Mouse (Mus musculus): ENCODE data around the gene Phrf1. TPM values are rescaled to one million over a fixed set of nuclear protein-coding genes. Genes with fewer than 3 reads are reported as not detected.

The Phrf1 gene
- polyA plus RNA-seq, 1 experiment from 2014 or later, result 68.0 TPM

- Histone ChIP-seq H3K4me1 (ENCODE audit: control insufficient read depth, insufficient read depth, low read length) (peaks cover 30% of the 10 kb centered on the region), H3K9ac (ENCODE audit: low read depth, low read length) (peak within 1 kb of the TSS; percentile 91), H3K9me3 (replicated peaks; ENCODE audit: control insufficient read depth, low read length, poor library complexity, severe bottlenecking) (no peaks in the 10 kb centered on the region), H3K4me3 (ENCODE audit: low read depth, low read length) (peak within 1 kb of the TSS; percentile 94), H3K27ac (ENCODE audit: low read length) (peak within 1 kb of the TSS; percentile 80), H3K4me2 (ENCODE audit: low read length) (peak within 1 kb of the TSS; percentile 99), H3K36me3 (ENCODE audit: control insufficient read depth, insufficient read depth, low read length) (peaks cover 30% of the 10 kb centered on the region), H3K27me3 (ENCODE audit: control insufficient read depth, insufficient read depth, low read depth, low read length) (no peaks in the 10 kb centered on the region)
- ATAC-seq, result peak; percentile 95
- WGBS, result under 1% methylated on average over 31 of the region's 39 CpGs
Measured at GRCm38 (mm10) chr7:141193948-141194347, 34.6 kb upstream of the Phrf1 start, which contains the start of the genes Hras and Lrrc56. Gene Hras, minus strand, starts transcription at chr7:141194005. Gene Lrrc56, plus strand, starts transcription at chr7:141194157.

GRCm38 (mm10) chr7:141194409-141194808 lies 34.2 kb upstream of the Phrf1 start:
- Histone ChIP-seq H3K27ac (ENCODE audit: low read length) (peak overlapping the region; percentile 80), H3K4me2 (ENCODE audit: low read length) (peak overlapping the region; percentile 99), H3K9ac (ENCODE audit: low read depth, low read length) (peak overlapping the region; percentile 91), H3K27me3 (ENCODE audit: control insufficient read depth, insufficient read depth, low read depth, low read length) (no peaks in the 10 kb centered on the region), H3K4me3 (ENCODE audit: low read depth, low read length) (peak overlapping the region; percentile 94), H3K4me1 (ENCODE audit: control insufficient read depth, insufficient read depth, low read length) (peaks cover 30% of the 10 kb centered on the region), H3K36me3 (ENCODE audit: control insufficient read depth, insufficient read depth, low read length) (peaks cover 27% of the 10 kb centered on the region), H3K9me3 (replicated peaks; ENCODE audit: control insufficient read depth, low read length, poor library complexity, severe bottlenecking) (no peaks in the 10 kb centered on the region)
- WGBS, result 0% methylated on average over 23 of the region's 23 CpGs
- ATAC-seq, result no peak

- Histone ChIP-seq H3K9me3 (replicated peaks; ENCODE audit: control insufficient read depth, low read length, poor library complexity, severe bottlenecking) (no peaks in the 10 kb centered on the region), H3K9ac (ENCODE audit: low read depth, low read length) (peak overlapping the region; percentile 91), H3K27ac (ENCODE audit: low read length) (peak overlapping the region; percentile 80), H3K4me2 (ENCODE audit: low read length) (peak overlapping the region; percentile 99), H3K36me3 (ENCODE audit: control insufficient read depth, insufficient read depth, low read length) (peaks cover 23% of the 10 kb centered on the region), H3K4me1 (ENCODE audit: control insufficient read depth, insufficient read depth, low read length) (peaks cover 30% of the 10 kb centered on the region), H3K4me3 (ENCODE audit: low read depth, low read length) (peak overlapping the region; percentile 94), H3K27me3 (ENCODE audit: control insufficient read depth, insufficient read depth, low read depth, low read length) (no peaks in the 10 kb centered on the region)
- peak; percentile 15 for ATAC-seq
- WGBS, result under 1% methylated on average over 28 of the region's 28 CpGs
Measured at GRCm38 (mm10) chr7:141194830-141195229, 33.8 kb upstream of the Phrf1 start.

- WGBS, result 100% methylated on average over 2 of the region's 2 CpGs
Measured at GRCm38 (mm10) chr7:141195754-141196153, 32.8 kb upstream of the Phrf1 start.

GRCm38 (mm10) chr7:141196619-141197282 lies 31.8 kb upstream of the Phrf1 start:
- Histone ChIP-seq H3K27me3 (ENCODE audit: control insufficient read depth, insufficient read depth, low read depth, low read length) (no peaks in the 10 kb centered on the region), H3K4me3 (ENCODE audit: low read depth, low read length) (no peak overlapping the region), H3K9me3 (replicated peaks; ENCODE audit: control insufficient read depth, low read length, poor library complexity, severe bottlenecking) (no peaks in the 10 kb centered on the region), H3K9ac (ENCODE audit: low read depth, low read length) (no peak overlapping the region), H3K4me1 (ENCODE audit: control insufficient read depth, insufficient read depth, low read length) (peaks cover 29% of the 10 kb centered on the region), H3K4me2 (ENCODE audit: low read length) (no peak overlapping the region), H3K36me3 (ENCODE audit: control insufficient read depth, insufficient read depth, low read length) (peaks cover 6% of the 10 kb centered on the region), H3K27ac (ENCODE audit: low read length) (no peak overlapping the region)
- no peak for ATAC-seq
- 90% methylated on average over 8 of the region's 8 CpGs for WGBS

More at GRCm38 (mm10) chr7:141195754-141196153, 32.8 kb upstream of the Phrf1 start:
- Histone ChIP-seq H3K27me3 (ENCODE audit: control insufficient read depth, insufficient read depth, low read depth, low read length) (no peaks in the 10 kb centered on the region), H3K9me3 (replicated peaks; ENCODE audit: control insufficient read depth, low read length, poor library complexity, severe bottlenecking) (no peaks in the 10 kb centered on the region), H3K27ac (ENCODE audit: low read length) (no peak overlapping the region), H3K4me3 (ENCODE audit: low read depth, low read length) (no peak overlapping the region), H3K9ac (ENCODE audit: low read depth, low read length) (no peak overlapping the region), H3K36me3 (ENCODE audit: control insufficient read depth, insufficient read depth, low read length) (peaks cover 16% of the 10 kb centered on the region), H3K4me2 (ENCODE audit: low read length) (peak overlapping the region; percentile 99), H3K4me1 (ENCODE audit: control insufficient read depth, insufficient read depth, low read length) (peaks cover 30% of the 10 kb centered on the region)
- no peak for ATAC-seq

GRCm38 (mm10) chr7:141198121-141198520 lies 30.5 kb upstream of the Phrf1 start:
- H3K4me2 ChIP-seq (ENCODE audit: low read length), result no peak overlapping the region
- H3K4me3 ChIP-seq (ENCODE audit: low read depth, low read length), result no peak overlapping the region
- H3K27me3 ChIP-seq (ENCODE audit: control insufficient read depth, insufficient read depth, low read depth, low read length), result no peaks in the 10 kb centered on the region
- peaks cover 16% of the 10 kb centered on the region for H3K4me1 ChIP-seq (ENCODE audit: control insufficient read depth, insufficient read depth, low read length)
- ATAC-seq, result no peak
- no peaks in the 10 kb centered on the region for H3K36me3 ChIP-seq (ENCODE audit: control insufficient read depth, insufficient read depth, low read length)
- H3K9me3 ChIP-seq (replicated peaks; ENCODE audit: control insufficient read depth, low read length, poor library complexity, severe bottlenecking), result no peaks in the 10 kb centered on the region
- WGBS, result 93% methylated on average over 4 of the region's 4 CpGs
- no peak overlapping the region for H3K9ac ChIP-seq (ENCODE audit: low read depth, low read length)
- no peak overlapping the region for H3K27ac ChIP-seq (ENCODE audit: low read length)

- ATAC-seq, result no peak
Measured at GRCm38 (mm10) chr7:141204546-141204945, 24.0 kb upstream of the Phrf1 start.

GRCm38 (mm10) chr7:141205504-141205903 lies 23.1 kb upstream of the Phrf1 start:
- H3K4me2 ChIP-seq (ENCODE audit: low read length), result no peak overlapping the region
- H3K4me3 ChIP-seq (ENCODE audit: low read depth, low read length), result no peak overlapping the region
- 91% methylated on average over 5 of the region's 5 CpGs for WGBS
- H3K9me3 ChIP-seq (replicated peaks; ENCODE audit: control insufficient read depth, low read length, poor library complexity, severe bottlenecking), result no peaks in the 10 kb centered on the region
- no peaks in the 10 kb centered on the region for H3K36me3 ChIP-seq (ENCODE audit: control insufficient read depth, insufficient read depth, low read length)
- no peaks in the 10 kb centered on the region for H3K4me1 ChIP-seq (ENCODE audit: control insufficient read depth, insufficient read depth, low read length)
- no peak for ATAC-seq
- no peaks in the 10 kb centered on the region for H3K27me3 ChIP-seq (ENCODE audit: control insufficient read depth, insufficient read depth, low read depth, low read length)
- no peak overlapping the region for H3K9ac ChIP-seq (ENCODE audit: low read depth, low read length)
- H3K27ac ChIP-seq (ENCODE audit: low read length), result no peak overlapping the region

More at GRCm38 (mm10) chr7:141204546-141204945, 24.0 kb upstream of the Phrf1 start:
- Histone ChIP-seq H3K9ac (ENCODE audit: low read depth, low read length) (no peak overlapping the region), H3K4me1 (ENCODE audit: control insufficient read depth, insufficient read depth, low read length) (no peaks in the 10 kb centered on the region), H3K4me2 (ENCODE audit: low read length) (no peak overlapping the region), H3K27me3 (ENCODE audit: control insufficient read depth, insufficient read depth, low read depth, low read length) (no peaks in the 10 kb centered on the region), H3K4me3 (ENCODE audit: low read depth, low read length) (no peak overlapping the region), H3K36me3 (ENCODE audit: control insufficient read depth, insufficient read depth, low read length) (no peaks in the 10 kb centered on the region), H3K9me3 (replicated peaks; ENCODE audit: control insufficient read depth, low read length, poor library complexity, severe bottlenecking) (no peaks in the 10 kb centered on the region), H3K27ac (ENCODE audit: low read length) (no peak overlapping the region)
- 83% methylated on average over 3 of the region's 3 CpGs for WGBS

GRCm38 (mm10) chr7:141206182-141206937 lies 22.2 kb upstream of the Phrf1 start:
- ATAC-seq, result no peak
- Histone ChIP-seq H3K36me3 (ENCODE audit: control insufficient read depth, insufficient read depth, low read length) (no peaks in the 10 kb centered on the region), H3K4me3 (ENCODE audit: low read depth, low read length) (no peak overlapping the region), H3K4me1 (ENCODE audit: control insufficient read depth, insufficient read depth, low read length) (no peaks in the 10 kb centered on the region), H3K27me3 (ENCODE audit: control insufficient read depth, insufficient read depth, low read depth, low read length) (no peaks in the 10 kb centered on the region), H3K4me2 (ENCODE audit: low read length) (no peak overlapping the region), H3K9me3 (replicated peaks; ENCODE audit: control insufficient read depth, low read length, poor library complexity, severe bottlenecking) (no peaks in the 10 kb centered on the region), H3K9ac (ENCODE audit: low read depth, low read length) (no peak overlapping the region), H3K27ac (ENCODE audit: low read length) (no peak overlapping the region)
- 96% methylated on average over 17 of the region's 18 CpGs for WGBS
